Mouse (Mus musculus) retina, embryonic 14.5 days (tissue): ENCODE measurements around the gene Olfr819.
"Not testable (repeated sequence)": the region's sequence is repeated elsewhere in the genome, so short reads cannot be mapped to it uniquely, and the experiment has no call there.

Experiments
- DNase-seq: peaks from one replicate; pipeline ENCODE4 v3.0.0-alpha.2; 2015; ENCODE audit warnings: low spot score

Gene Olfr819

GRCm38 (mm10) chr10:129967166-129967565, at the start of gene Olfr819:
TSS of gene Olfr819 (minus strand) at chr10:129967266.
- DNase-seq = not testable (repeated sequence)

- DNase-seq = no peak
Observed at GRCm38 (mm10) chr10:130012321-130012720, 45.3 kb upstream of the Olfr819 start, which contains the start of gene Olfr820. TSS of gene Olfr820 (plus strand) at chr10:130012621.

GRCm38 (mm10) chr10:130005366-130005765, 38.3 kb upstream of the Olfr819 start:
- not testable (repeated sequence) for DNase-seq

- not testable (repeated sequence) for DNase-seq
Observed at GRCm38 (mm10) chr10:130004104-130004503, 37.0 kb upstream of the Olfr819 start.

- DNase-seq = not testable (repeated sequence)
Observed at GRCm38 (mm10) chr10:129984962-129985361, 17.9 kb upstream of the Olfr819 start, which contains the start of gene Gm10310. TSS of gene Gm10310 (minus strand) at chr10:129985062.

GRCm38 (mm10) chr10:129981867-129982266, 14.8 kb upstream of the Olfr819 start:
- not testable (repeated sequence) for DNase-seq

- DNase-seq = not testable (repeated sequence)
Observed at GRCm38 (mm10) chr10:129976040-129976439, 9.0 kb upstream of the Olfr819 start, which contains the start of gene Olfr247. TSS of gene Olfr247 (minus strand) at chr10:129976140.

GRCm38 (mm10) chr10:129972994-129973393, 5.9 kb upstream of the Olfr819 start:
- not testable (repeated sequence) for DNase-seq

- not testable (repeated sequence) for DNase-seq
Observed at GRCm38 (mm10) chr10:129966232-129966631, 834 bp downstream of the Olfr819 start.

GRCm38 (mm10) chr10:129949000-129949399, 18.1 kb downstream of the Olfr819 start, which contains the start of gene Olfr818:
TSS of gene Olfr818 (minus strand) at chr10:129949100.
- DNase-seq = no peak

GRCm38 (mm10) chr10:129915497-129915896, 51.6 kb downstream of the Olfr819 start, which contains the start of gene Olfr816:
TSS of gene Olfr816 (minus strand) at chr10:129915597.
- DNase-seq = no peak
